Mouse (Mus musculus) CD4-positive helper T cell, adult 2 months (primary cell): Measurements from ENCODE around the gene S100a6.

ENCODE experiments used
- DNase-seq: peaks from one replicate; pipeline ENCODE4 v3.0.0-alpha.2; 2012; ENCODE audit warnings: low read depth, missing footprints, low spot score

Gene S100a6

GRCm38 (mm10) chr3:90626266-90627021 is 13.8 kb downstream of the S100a6 start:
- no peak for DNase-seq

DNA sequence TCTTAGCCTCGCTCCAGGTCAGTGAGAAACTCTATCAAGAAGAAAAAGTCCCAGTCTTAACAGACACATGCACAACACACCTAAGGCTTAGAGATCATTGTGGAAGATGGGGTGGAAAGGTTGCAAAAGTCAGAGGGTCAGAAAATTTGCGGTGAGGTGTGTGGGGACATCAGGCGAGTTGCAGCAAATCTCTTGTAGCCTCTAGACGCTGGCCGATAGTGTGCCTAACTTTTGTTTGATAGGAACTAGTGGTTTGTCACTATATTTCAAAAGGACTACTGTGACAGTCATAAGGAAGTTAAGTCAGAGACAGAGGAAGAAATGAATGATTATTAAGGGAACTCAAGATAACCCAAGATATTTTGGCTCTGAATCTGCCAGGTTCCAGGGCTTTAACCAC is 14.7 kb downstream of the S100a6 start:
- DNase-seq: no peak

DNA sequence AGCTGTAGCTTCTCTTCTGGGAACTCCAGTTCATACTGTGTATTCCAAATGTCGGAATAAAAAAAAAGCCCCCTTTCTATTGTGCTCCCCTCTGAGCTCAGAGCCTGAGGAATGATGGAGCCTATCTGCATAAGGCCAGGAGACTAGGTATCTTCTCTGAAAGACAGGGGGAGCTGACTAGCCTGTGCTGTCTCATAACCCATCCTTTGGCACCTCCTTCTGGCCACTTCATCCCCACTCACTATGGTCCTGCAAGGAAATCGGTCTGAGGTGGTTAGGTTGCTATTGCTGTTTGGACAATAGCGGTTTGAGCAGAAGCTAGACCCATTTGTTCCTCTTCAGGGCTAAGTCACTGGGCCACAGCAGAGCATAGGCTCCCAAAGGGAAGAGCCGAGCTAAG is 15.1 kb downstream of the S100a6 start:
- peak; percentile 49 for DNase-seq

DNA sequence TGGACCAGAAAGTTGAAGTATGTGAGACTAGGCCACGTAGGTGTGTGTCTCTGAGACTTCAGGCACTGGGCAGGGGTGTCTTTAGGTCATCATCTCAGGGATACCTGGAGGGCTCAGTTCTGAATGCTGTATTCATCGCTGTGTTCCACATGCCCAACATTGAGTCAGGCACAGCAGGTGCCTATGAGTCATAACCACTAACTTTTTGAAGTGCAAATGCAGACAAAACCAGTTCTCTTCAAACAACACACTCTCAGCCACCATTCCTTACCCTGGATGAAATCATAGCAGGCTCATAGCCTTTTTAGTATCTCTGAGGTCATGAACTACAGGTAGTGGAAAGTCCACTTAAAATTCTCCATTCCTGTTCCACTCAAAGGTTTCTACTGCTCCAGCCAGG is 16.6 kb downstream of the S100a6 start:
- DNase-seq: no peak

GRCm38 (mm10) chr3:90631984-90632383 is 19.3 kb downstream of the S100a6 start:
- no peak for DNase-seq

DNA sequence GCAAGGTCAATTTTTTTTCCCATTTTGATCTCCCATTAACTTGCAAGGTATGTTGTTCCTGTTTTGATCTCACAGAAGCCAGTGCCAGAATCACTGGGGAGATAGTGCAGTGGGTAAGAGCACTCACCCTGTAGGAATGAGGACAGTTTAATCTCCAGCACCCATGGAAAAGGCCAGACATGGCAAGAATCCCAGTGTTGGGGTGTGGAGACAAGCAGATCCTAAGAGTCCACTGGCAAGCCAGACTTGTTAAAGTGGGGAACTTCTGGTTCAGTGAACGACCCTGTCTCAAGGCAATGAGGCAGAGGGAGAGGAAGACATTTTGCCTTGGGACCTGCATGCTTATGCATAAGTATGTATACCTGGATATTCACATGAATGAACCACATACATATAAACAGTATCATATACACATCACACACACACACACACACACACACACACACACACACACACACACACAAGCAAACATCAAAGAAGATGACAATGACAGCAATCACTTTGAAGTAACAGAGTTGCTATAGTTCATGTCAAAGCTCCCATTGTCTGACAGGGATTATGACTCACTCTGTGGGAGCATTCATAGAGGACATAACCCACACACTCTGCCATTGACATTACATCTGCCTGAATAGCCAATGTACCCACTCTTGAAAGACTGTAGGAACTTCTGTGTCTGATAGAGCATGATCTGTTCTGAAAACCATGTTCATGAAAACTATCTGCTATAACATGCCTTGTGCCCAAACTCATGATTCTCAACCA is 26.0 kb downstream of the S100a6 start:
- no peak for DNase-seq

DNA sequence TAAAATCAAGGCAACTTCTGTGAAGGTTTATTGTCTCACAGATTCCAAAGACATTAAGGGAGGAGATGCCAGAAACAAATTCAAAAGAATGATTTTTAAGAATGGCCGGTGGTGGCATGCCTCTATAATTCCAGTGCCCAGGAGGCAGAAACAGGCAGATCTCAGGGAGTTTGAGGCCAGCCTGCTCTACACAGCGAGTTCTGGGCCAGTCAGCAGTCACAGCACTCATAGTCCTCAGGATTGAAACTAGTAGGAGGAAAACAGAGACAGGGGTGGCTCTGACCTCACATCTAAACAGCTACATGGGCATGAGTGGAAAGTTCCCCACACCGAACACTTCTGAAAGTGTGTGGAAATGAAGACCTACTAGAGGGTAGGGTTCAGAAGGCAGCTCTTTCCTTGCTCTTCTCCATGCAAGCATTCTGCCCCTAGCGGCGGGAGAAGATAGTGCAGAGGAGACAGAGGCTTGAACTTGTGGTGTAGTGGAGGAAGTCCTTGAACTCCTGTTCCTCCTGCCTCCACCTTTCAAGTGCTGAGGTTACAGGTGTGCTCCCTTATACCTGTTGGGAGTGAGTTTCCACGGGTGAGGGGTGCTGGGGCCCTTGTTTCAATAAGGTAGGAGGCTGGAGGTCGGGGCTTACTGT is 27.0 kb downstream of the S100a6 start:
- peak; percentile 68 for DNase-seq

- no peak for DNase-seq
Measured at GRCm38 (mm10) chr3:90640981-90641380, 28.3 kb downstream of the S100a6 start.

DNA sequence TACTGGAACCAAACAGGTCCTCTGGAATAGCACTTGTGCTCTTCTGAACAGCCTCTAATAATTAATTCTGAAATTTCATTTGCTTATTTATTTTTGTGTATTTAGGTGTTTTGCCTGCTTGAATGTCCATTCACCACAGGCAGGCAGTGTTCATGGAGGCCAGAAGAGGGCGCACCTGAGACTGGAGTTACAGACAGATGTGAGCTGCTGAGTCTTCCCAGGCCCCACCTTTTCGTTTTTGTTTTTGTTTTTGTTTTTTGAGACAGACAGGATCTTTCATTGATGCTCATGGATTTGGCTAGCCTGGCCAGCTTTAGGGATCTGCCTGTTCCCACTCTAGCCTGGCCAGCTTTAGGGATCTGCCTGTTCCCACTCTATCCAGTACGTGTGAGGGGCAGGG is 31.5 kb downstream of the S100a6 start:
- peak; percentile 36 for DNase-seq

DNA sequence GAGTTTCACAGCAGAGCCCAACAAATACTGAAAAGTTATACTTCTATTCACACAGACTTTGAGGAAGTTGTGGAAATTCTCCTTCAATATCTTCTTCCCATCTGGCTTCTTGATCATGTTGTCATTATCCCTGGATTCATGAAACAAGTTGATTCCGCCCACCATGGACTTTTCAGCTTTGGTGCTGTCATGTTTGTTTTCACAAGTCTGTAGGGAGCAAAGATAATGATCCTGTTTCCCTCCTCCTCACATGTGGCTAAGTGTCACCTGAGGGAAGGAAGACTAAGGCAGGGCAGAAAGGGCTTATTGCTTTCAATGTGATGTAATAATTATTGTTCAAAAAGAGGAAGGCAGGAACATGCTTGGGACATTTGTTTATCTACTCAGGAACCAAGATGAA is 34.6 kb downstream of the S100a6 start:
- DNase-seq: no peak

DNA sequence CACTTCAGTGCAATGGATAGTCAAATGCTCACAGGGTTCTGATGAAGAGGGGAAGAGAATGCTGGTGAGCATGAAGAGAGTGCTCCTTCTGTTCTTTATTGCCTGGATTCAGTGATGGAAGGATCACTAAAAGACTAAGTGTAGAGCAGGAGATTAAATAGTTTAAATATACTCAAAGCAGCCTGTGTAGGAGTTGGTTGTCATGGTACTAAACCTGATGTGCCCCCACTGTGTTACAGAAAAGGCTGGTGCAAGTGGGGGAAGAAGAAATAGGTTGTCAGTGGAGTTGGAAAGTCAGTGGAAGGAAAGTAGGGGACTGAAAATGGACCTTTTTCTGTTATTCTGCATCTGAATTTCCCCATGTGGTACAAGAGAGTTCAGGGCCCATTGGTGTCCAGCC is 36.3 kb downstream of the S100a6 start:
- no peak for DNase-seq

DNA sequence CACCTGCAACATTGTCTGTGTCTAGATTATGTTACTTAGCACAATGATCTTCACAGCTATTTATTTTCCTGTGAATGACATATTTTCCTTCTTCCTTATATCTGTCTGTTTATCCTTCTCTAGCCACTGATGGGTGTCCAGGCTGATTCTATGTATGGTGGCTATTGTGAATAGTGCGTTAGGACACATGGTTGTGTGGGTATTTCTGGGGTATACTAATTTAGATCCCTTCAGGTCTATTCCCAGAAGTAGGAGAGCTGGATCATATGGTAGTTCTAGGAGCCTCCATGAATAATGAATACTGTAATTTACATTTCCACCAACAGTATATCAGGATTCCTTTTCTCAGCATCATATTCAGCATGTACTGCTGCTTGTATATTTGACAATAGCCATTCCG is 37.1 kb downstream of the S100a6 start:
- DNase-seq: no peak

GRCm38 (mm10) chr3:90652878-90653508 is 40.3 kb downstream of the S100a6 start:
- DNase-seq: peak; percentile 44

GRCm38 (mm10) chr3:90653717-90654116 is 41.0 kb downstream of the S100a6 start, which contains the start of gene S100a7a:
S100a7a (plus strand) TSS chr3:90654017.
- DNase-seq: no peak

GRCm38 (mm10) chr3:90657405-90657804 is 44.7 kb downstream of the S100a6 start:
- no peak for DNase-seq

DNA sequence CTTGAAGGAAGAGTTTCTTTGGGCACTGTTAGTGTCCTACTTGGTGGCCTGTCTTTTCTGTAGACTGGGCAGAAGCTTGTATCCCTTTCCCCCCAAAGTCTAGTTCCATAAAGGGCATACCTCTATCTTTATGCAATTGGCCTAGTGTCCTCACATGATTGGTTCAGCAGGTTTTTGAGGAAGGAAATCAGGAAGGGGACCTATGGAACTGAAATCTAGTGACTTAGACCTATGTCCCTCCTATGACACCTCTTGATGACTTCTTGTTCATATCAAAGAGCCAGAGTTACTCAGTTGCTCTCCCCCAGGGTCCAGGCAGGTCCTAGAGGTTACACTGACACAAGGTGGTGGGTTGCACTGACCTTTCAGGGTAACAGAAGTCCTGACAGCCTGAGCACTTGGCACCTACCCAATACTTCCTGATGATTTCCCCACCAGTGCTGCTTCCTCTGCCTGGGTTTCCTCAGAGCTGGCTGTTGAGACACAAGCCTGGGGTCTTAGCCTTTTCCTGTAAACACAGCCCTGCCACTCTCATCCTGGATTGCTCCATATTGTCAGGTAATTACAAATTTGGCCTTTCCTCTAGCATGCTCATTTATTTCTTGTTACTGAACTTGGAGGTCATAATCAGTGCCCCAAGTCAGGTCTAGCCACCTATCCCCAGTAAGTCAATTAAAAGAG is 46.8 kb downstream of the S100a6 start:
- DNase-seq: no peak

- DNase-seq: peak; percentile 4
Measured at GRCm38 (mm10) chr3:90664219-90664618, 51.5 kb downstream of the S100a6 start.

- no peak for DNase-seq
Measured at GRCm38 (mm10) chr3:90668846-90669245, 56.2 kb downstream of the S100a6 start, which contains the start of gene S100a8. S100a8 (plus strand) TSS chr3:90668978.
